Mouse (Mus musculus) layer of hippocampus, adult 6 months (tissue): ENCODE results near the gene Sh2d1a. TPM values are rescaled to one million over a fixed set of nuclear protein-coding genes. Genes with fewer than 3 reads are reported as not detected.

Source experiments
- long read RNA-seq, 2 experiments: library from polyadenylated mRNA; unstranded; transcript quantifications; one replicate each; pipeline ENCODE4 v2.0.0; 2019 to 2020
- polyA plus RNA-seq: library from polyadenylated mRNA; unstranded; fragments of <200 nt; fragmentation: Nextera tagmentation; gene quantifications from 2 replicates; pipeline ENCODE4 v1.2.3, GENCODE M21; 2021

Gene Sh2d1a
- 1.9 and 2.2 TPM in 2 replicates for polyA plus RNA-seq
- long read RNA-seq, experiment 1, partial matches to known transcripts: 0 of 1 reads
- long read RNA-seq, experiment 1, other reads (novel, unspliced or antisense): 1 of 1 reads
- long read RNA-seq, experiment 2: 0 reads

GRCm38 (mm10) chrX:42502291-42503043 lies at the start of gene Sh2d1a:
Gene Sh2d1a (plus strand): TSS chrX:42502453.

GRCm38 (mm10) chrX:42489446-42489845 lies 12.8 kb upstream of the Sh2d1a start, which contains the start of gene Tex13c2:
Gene Tex13c2 (plus strand): TSS chrX:42489691.

Other genes with a start within 250 kb of the Sh2d1a start
- gene Tex13c2, start 12.8 kb upstream of the Sh2d1a start, polyA plus RNA-seq: 0.13 and 0.15 TPM in 2 replicates